Mouse (Mus musculus): Measurements from ENCODE around the gene Rtn1. TPM values are rescaled to one million over a fixed set of nuclear protein-coding genes. Genes with fewer than 3 reads are reported as not detected.

Gene Rtn1
- polyA plus RNA-seq, 1 experiment from 2014 or later = 505 TPM

GRCm38 (mm10) chr12:72263213-72264103 is 145.4 kb downstream of the Rtn1 start:
- WGBS = 83% methylated on average over 12 of the region's 12 CpGs
- no peak overlapping the region for H3K9ac ChIP-seq (ENCODE audit: low read depth, low read length)
- H3K27me3 ChIP-seq (ENCODE audit: control insufficient read depth, insufficient read depth, low read length) = no peaks in the 10 kb centered on the region
- no peaks in the 10 kb centered on the region for H3K4me1 ChIP-seq (replicated peaks; ENCODE audit: control insufficient read depth, insufficient read depth, low read length)
- DNase-seq (ENCODE audit: low spot score) = no peak
- no peaks in the 10 kb centered on the region for H3K9me3 ChIP-seq (ENCODE audit: control insufficient read depth, low read length)
- no peak overlapping the region for H3K4me3 ChIP-seq (ENCODE audit: low read depth, low read length)
- no peak overlapping the region for H3K27ac ChIP-seq (ENCODE audit: low read depth, low read length)
- no peak overlapping the region for H3K4me2 ChIP-seq (replicated peaks; ENCODE audit: low read depth, low read length)
- ATAC-seq (ENCODE audit: low FRiP score) = no peak
- H3K36me3 ChIP-seq (ENCODE audit: control insufficient read depth, insufficient read depth, low read length) = no peaks in the 10 kb centered on the region

GRCm38 (mm10) chr12:72257000-72257399 is 151.9 kb downstream of the Rtn1 start:
- Histone ChIP-seq H3K4me1 (replicated peaks; ENCODE audit: control insufficient read depth, insufficient read depth, low read length) (no peaks in the 10 kb centered on the region), H3K36me3 (ENCODE audit: control insufficient read depth, insufficient read depth, low read length) (no peaks in the 10 kb centered on the region), H3K27ac (ENCODE audit: low read depth, low read length) (no peak overlapping the region), H3K4me2 (replicated peaks; ENCODE audit: low read depth, low read length) (no peak overlapping the region), H3K27me3 (ENCODE audit: control insufficient read depth, insufficient read depth, low read length) (no peaks in the 10 kb centered on the region), H3K9me3 (ENCODE audit: control insufficient read depth, low read length) (no peaks in the 10 kb centered on the region), H3K4me3 (ENCODE audit: low read depth, low read length) (no peak overlapping the region), H3K9ac (ENCODE audit: low read depth, low read length) (no peak overlapping the region)
- WGBS = 87% methylated on average over 6 of the region's 6 CpGs
- DNase-seq (ENCODE audit: low spot score) = no peak
- no peak for ATAC-seq (ENCODE audit: low FRiP score)

- H3K27me3 ChIP-seq (ENCODE audit: control insufficient read depth, insufficient read depth, low read length) = no peaks in the 10 kb centered on the region
- no peak overlapping the region for H3K9ac ChIP-seq (ENCODE audit: low read depth, low read length)
- H3K9me3 ChIP-seq (ENCODE audit: control insufficient read depth, low read length) = no peaks in the 10 kb centered on the region
- ATAC-seq (ENCODE audit: low FRiP score) = no peak
- DNase-seq (ENCODE audit: low spot score) = no peak
- 74% methylated on average over 3 of the region's 3 CpGs for WGBS
- H3K27ac ChIP-seq (ENCODE audit: low read depth, low read length) = no peak overlapping the region
- H3K4me3 ChIP-seq (ENCODE audit: low read depth, low read length) = no peak overlapping the region
- H3K4me1 ChIP-seq (replicated peaks; ENCODE audit: control insufficient read depth, insufficient read depth, low read length) = no peaks in the 10 kb centered on the region
- no peaks in the 10 kb centered on the region for H3K36me3 ChIP-seq (ENCODE audit: control insufficient read depth, insufficient read depth, low read length)
- no peak overlapping the region for H3K4me2 ChIP-seq (replicated peaks; ENCODE audit: low read depth, low read length)
Observed at GRCm38 (mm10) chr12:72253040-72253439, 155.8 kb downstream of the Rtn1 start.

- no peak overlapping the region for H3K4me3 ChIP-seq (ENCODE audit: low read depth, low read length)
- no peak overlapping the region for H3K4me2 ChIP-seq (replicated peaks; ENCODE audit: low read depth, low read length)
- no peak overlapping the region for H3K27ac ChIP-seq (ENCODE audit: low read depth, low read length)
- DNase-seq (ENCODE audit: low spot score) (no peak), ATAC-seq (ENCODE audit: low FRiP score) (no peak)
- no peaks in the 10 kb centered on the region for H3K36me3 ChIP-seq (ENCODE audit: control insufficient read depth, insufficient read depth, low read length)
- H3K27me3 ChIP-seq (ENCODE audit: control insufficient read depth, insufficient read depth, low read length) = no peaks in the 10 kb centered on the region
- H3K9me3 ChIP-seq (ENCODE audit: control insufficient read depth, low read length) = no peaks in the 10 kb centered on the region
- 79% methylated on average over 10 of the region's 10 CpGs for WGBS
- H3K4me1 ChIP-seq (replicated peaks; ENCODE audit: control insufficient read depth, insufficient read depth, low read length) = no peaks in the 10 kb centered on the region
- no peak overlapping the region for H3K9ac ChIP-seq (ENCODE audit: low read depth, low read length)
Observed at GRCm38 (mm10) chr12:72251890-72252445, 156.9 kb downstream of the Rtn1 start.

- H3K36me3 ChIP-seq (ENCODE audit: control insufficient read depth, insufficient read depth, low read length) = no peaks in the 10 kb centered on the region
- no peaks in the 10 kb centered on the region for H3K27me3 ChIP-seq (ENCODE audit: control insufficient read depth, insufficient read depth, low read length)
- H3K9ac ChIP-seq (ENCODE audit: low read depth, low read length) = no peak overlapping the region
- H3K4me2 ChIP-seq (replicated peaks; ENCODE audit: low read depth, low read length) = no peak overlapping the region
- ATAC-seq (ENCODE audit: low FRiP score) = no peak
- 95% methylated on average over 1 of the region's 1 CpGs for WGBS
- H3K9me3 ChIP-seq (ENCODE audit: control insufficient read depth, low read length) = no peaks in the 10 kb centered on the region
- no peak overlapping the region for H3K4me3 ChIP-seq (ENCODE audit: low read depth, low read length)
- DNase-seq (ENCODE audit: low spot score) = no peak
- no peaks in the 10 kb centered on the region for H3K4me1 ChIP-seq (replicated peaks; ENCODE audit: control insufficient read depth, insufficient read depth, low read length)
- no peak overlapping the region for H3K27ac ChIP-seq (ENCODE audit: low read depth, low read length)
Observed at GRCm38 (mm10) chr12:72244951-72245350, 163.9 kb downstream of the Rtn1 start.

GRCm38 (mm10) chr12:72242807-72243206 is 166.0 kb downstream of the Rtn1 start:
- DNase-seq (ENCODE audit: low spot score) (no peak), ATAC-seq (ENCODE audit: low FRiP score) (no peak)
- Histone ChIP-seq H3K36me3 (ENCODE audit: control insufficient read depth, insufficient read depth, low read length) (no peaks in the 10 kb centered on the region), H3K4me2 (replicated peaks; ENCODE audit: low read depth, low read length) (no peak overlapping the region), H3K4me3 (ENCODE audit: low read depth, low read length) (no peak overlapping the region), H3K9me3 (ENCODE audit: control insufficient read depth, low read length) (no peaks in the 10 kb centered on the region), H3K9ac (ENCODE audit: low read depth, low read length) (no peak overlapping the region), H3K4me1 (replicated peaks; ENCODE audit: control insufficient read depth, insufficient read depth, low read length) (no peaks in the 10 kb centered on the region), H3K27ac (ENCODE audit: low read depth, low read length) (no peak overlapping the region), H3K27me3 (ENCODE audit: control insufficient read depth, insufficient read depth, low read length) (no peaks in the 10 kb centered on the region)
- 71% methylated on average over 6 of the region's 6 CpGs for WGBS

- Histone ChIP-seq H3K36me3 (ENCODE audit: control insufficient read depth, insufficient read depth, low read length) (no peaks in the 10 kb centered on the region), H3K27me3 (ENCODE audit: control insufficient read depth, insufficient read depth, low read length) (no peaks in the 10 kb centered on the region), H3K4me1 (replicated peaks; ENCODE audit: control insufficient read depth, insufficient read depth, low read length) (no peaks in the 10 kb centered on the region), H3K4me3 (ENCODE audit: low read depth, low read length) (no peak overlapping the region), H3K9ac (ENCODE audit: low read depth, low read length) (no peak overlapping the region), H3K4me2 (replicated peaks; ENCODE audit: low read depth, low read length) (no peak overlapping the region), H3K9me3 (ENCODE audit: control insufficient read depth, low read length) (no peaks in the 10 kb centered on the region), H3K27ac (ENCODE audit: low read depth, low read length) (no peak overlapping the region)
- ATAC-seq (ENCODE audit: low FRiP score) (no peak), DNase-seq (ENCODE audit: low spot score) (no peak)
Observed at GRCm38 (mm10) chr12:72240506-72240905, 168.3 kb downstream of the Rtn1 start.

GRCm38 (mm10) chr12:72239230-72239894 is 169.5 kb downstream of the Rtn1 start:
- no peaks in the 10 kb centered on the region for H3K36me3 ChIP-seq (ENCODE audit: control insufficient read depth, insufficient read depth, low read length)
- no peak for ATAC-seq (ENCODE audit: low FRiP score)
- H3K27me3 ChIP-seq (ENCODE audit: control insufficient read depth, insufficient read depth, low read length) = no peaks in the 10 kb centered on the region
- no peak overlapping the region for H3K27ac ChIP-seq (ENCODE audit: low read depth, low read length)
- no peak overlapping the region for H3K4me2 ChIP-seq (replicated peaks; ENCODE audit: low read depth, low read length)
- 49% methylated on average over 12 of the region's 12 CpGs for WGBS
- no peak overlapping the region for H3K9ac ChIP-seq (ENCODE audit: low read depth, low read length)
- H3K4me1 ChIP-seq (replicated peaks; ENCODE audit: control insufficient read depth, insufficient read depth, low read length) = no peaks in the 10 kb centered on the region
- no peak overlapping the region for H3K4me3 ChIP-seq (ENCODE audit: low read depth, low read length)
- DNase-seq (ENCODE audit: low spot score) = no peak
- no peaks in the 10 kb centered on the region for H3K9me3 ChIP-seq (ENCODE audit: control insufficient read depth, low read length)

Measured in hindbrain, embryonic 11.5 days (tissue).